Mouse (Mus musculus) lung, postnatal 4 days (tissue): Measurements from ENCODE around the gene Midn.
A peak's percentile ranks its signal among the peaks of the same experiment; 100 is the strongest.

Experiments
- DNase-seq, 2 experiments: peaks; one replicate each; pipeline ENCODE4 v3.0.0; 2021

The Midn gene

DNA sequence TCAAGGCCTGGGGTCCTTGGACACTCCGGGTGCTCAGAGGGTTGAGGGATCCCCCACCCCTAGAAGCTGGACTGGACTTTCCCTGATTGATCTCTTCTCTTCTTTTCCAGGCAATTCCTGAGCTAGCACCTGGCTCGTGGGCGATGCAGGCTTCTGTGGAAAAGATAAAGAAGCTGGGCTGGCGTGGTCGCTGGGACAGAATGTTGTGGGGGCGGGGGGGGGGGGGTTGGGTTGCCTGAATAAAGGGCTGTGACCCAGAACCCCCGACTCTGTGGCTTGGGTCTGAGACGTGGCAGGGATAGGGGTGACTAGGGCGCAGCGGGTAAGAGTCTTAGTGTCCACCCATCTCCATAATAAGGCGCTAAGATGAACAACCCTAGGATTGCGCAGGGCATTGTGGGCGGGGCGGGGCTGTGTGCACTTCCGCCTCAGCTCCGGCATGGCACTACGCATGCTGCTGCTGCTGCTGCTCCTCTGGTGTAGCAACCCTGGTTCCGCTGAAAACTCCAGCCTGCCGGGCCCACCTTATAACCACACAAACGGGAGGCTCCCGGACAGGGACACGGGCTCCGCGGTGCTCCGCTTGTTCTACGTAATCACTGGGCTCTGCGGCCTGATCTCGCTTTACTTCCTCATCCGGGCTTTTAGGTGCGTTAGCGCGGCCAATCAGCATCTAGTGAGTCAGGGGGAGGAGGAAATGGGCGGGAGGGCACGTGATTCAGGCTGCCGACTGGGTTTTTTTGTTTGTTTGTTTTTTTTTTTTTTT lies 24.6 kb downstream of the Midn start, which contains the start of gene 1600002K03Rik:
TSS of gene 1600002K03Rik (plus strand) at position 418 of the 766 bp plus-strand sequence.
- peak; percentile 91 to 92 for DNase-seq

DNA sequence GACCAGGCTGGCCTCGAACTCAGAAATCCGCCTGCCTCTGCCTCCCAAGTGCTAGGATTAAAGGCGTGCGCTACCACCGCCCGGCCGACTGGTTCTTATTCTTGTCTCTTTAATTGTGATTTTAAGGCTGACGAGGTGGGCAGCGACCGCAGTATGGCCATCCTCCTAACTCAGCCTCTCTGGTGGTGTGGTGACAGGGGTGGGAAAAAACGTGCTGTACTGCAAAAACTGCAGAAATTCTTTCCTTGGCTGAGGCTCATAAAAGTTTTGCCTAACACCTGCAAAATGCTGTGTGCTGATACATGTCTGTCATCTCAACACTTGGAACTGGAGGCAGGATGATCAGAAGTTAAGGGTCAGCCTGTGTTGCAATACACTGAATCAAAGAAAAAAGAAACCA lies 25.3 kb downstream of the Midn start:
- DNase-seq, result no peak

GRCm38 (mm10) chr10:80173955-80174640 lies 26.0 kb downstream of the Midn start:
- DNase-seq, result peak in 1 of 2 experiments; percentile 25

DNA sequence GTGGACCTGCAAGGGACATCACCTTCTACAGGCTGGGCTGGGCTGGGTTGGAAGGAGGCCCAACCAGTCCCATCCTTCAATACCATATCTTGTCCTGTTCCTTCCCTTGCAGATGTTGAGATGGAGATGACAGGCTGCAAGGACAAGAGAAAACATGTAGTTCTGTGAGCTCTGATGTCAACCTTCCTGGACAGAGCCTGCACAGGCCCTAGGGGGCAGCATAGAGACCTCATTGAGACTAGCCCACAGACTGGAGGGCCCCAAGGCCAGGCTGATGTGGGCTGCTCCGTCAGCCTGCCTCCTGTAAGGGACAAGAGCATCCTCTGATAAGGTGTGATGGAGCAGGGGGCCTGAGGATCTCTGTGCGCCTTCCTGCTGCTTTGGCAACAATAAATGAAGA lies 26.6 kb downstream of the Midn start:
- peak; percentile 51 to 52 for DNase-seq

- DNase-seq, result peak; percentile 28 to 51
These were observed 27.6 kb downstream of the Midn start for GRCm38 (mm10) chr10:80175536-80176269.

DNA sequence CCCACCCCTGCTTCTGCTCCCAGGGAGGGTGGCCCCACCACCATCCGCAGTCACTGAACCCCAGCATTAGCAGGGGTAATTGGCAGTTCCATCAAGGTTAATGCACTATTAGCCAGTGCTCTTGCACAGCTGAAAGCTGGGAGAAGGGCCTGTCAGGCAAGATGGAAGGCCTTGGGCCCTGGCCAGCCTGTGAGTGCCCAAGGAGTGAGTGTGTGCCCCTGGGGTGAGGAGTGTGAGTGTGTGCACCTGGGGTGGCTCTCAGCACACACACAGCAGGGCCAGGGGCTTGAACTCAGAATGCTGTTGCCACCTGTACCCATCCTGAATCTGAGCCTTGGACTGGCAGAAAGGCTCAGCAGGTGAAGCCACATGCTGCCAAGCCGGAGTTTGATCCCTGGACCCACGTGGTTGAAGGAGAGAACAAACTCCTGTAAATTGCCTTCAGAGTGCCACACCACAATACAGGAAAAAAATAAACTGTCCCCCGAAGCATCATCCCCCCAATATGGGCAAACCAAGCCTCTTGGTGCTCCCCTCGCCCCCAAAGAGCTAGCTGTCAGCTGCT lies 28.3 kb downstream of the Midn start:
- DNase-seq, result peak in 1 of 2 experiments; percentile 21

DNA sequence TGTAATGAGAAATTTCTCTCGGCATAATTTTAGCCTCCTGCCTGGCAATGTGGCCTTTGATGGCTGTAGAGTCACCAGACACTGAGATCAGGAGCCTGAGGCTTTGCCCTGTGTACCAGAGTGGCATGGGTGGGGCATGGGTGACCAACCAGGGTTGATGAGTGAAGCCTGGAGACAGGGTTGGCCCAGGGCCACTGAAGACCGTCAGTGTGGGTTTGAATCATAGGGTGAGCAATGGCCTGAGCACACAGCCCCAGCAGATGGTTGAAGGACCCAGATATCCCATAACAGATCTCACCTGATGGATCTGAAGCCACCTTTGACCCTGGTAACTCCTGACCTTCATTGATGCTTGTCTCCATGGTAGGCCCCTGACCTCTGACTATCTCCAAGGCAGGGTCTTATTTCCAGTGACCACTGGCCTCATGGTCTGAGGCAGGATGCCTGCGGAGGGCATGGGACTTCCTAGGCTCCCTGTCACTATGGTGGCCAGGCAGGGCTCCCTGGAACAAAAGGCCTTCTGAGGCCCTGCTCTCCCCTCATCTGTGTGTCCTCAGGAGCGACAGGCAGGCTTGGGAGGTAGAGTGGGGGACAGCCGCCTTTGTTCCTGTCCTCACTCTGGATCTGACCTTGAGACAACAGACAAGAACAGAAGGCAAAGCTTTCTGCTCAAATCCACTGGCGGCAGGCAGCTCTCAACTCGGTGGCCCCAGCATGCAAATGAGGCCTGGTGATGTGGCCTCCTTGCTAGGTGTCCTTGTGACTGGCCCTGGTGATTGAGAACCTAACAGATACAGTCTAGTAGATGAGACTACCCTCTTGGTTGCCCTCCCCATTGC lies 29.6 kb downstream of the Midn start:
- DNase-seq, result peak in 1 of 2 experiments; percentile 23

- peak; percentile 47 to 72 for DNase-seq
These were observed 31.3 kb downstream of the Midn start, which contains the start of gene Efna2 for GRCm38 (mm10) chr10:80179068-80180051. Gene Efna2, plus strand, starts transcription at chr10:80179482.

DNA sequence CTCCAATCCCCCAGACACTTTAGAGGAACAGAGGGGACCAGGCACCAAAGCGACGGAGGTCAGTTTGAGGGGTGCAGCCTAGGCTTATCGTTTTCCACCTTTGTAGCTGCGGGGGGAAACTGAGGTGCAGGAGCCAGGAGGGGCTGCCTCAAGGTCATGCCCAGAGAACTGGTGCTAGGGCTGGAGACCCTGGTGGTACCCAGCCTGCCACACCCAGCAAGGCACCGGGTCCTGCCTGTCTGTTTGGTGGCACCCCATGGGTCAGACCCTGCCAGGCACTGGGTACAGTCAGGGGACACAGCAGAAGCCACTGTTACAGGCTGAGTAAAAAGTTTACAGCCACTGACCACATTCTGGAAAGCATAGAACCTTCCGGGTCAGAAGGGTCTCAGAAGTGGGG lies 32.2 kb downstream of the Midn start:
- no peak for DNase-seq

DNA sequence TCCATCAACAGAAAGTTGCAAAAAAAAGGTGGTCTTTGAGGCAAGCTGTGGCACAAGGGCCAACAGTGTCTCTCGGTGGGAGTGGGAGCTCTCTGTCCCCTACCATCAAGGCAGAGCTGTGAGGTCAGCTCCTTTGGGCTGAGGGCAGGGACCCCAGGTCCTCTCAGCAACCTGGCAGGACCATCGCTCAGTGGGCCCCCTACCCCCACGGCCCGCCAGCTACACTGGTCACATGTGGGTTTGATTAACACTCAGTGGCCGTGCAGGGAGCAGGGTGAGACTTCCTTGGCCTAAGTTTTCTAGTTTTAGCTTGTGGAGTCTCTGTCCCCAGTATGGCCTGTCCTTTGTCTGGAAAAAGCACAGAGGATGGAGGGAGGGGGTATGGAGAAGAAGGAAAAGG lies 32.8 kb downstream of the Midn start:
- no peak for DNase-seq

DNA sequence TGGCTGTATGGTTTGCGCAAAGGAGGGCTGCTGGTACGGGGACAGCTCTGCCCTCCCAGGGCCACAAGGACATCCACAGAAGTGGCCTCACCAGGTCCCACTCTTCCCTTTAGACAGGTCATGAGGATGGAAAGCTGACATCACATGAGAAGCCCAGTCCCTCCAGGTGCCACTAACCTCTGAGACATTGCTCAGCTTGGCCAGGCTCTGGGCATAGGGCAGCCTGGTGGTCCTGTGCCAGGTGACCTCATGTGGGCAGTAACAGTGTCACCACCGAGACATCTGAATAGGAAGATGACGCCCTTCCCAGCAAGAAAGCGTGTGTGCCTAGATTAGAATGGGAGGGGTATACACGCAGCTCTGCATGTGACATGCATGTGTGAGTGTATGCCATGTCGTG lies 34.5 kb downstream of the Midn start:
- no peak for DNase-seq

- no peak for DNase-seq
These were observed 38.6 kb downstream of the Midn start for GRCm38 (mm10) chr10:80186649-80187048.

DNA sequence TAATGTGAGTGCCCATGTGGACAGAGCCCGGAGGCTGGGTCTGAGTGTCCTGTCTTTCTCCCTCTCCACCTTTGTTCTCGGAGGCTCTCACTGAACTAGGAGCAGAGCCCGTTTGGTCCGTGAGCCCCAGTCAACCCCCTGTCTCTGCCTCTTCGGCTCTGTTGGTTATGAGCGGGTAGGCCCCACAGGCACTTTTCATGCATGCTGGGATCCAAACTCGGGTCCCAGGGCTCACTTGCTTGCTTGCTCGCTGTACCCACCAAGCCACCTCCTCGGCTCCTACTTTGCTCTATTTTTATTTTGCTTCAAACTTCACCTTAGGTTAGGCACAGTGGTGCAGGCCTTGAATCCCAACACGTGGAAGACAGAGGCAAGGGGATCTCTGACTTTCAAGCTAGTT lies 39.7 kb downstream of the Midn start:
- DNase-seq, result no peak

GRCm38 (mm10) chr10:80188453-80189024 lies 40.5 kb downstream of the Midn start:
- DNase-seq, result no peak

DNA sequence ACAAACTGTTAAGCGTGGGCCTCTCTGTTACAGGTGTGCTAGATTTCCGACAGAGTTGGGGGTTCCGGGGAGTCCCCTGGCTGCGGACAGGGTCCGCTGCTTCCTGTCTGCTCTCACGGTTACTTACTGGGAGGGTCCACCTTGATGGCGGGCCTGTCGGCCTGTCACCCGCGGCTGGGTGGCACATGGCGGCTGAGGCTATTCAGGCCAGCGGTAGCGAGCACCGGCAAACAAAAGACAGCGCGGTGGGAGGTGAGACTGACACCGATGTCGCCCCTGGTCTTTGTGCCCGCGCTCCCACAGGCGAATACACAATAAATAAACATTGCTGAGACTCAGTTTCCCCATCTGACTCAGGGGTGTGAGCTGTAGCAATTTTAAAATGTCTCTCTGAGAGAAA lies 41.9 kb downstream of the Midn start:
- DNase-seq, result no peak

DNA sequence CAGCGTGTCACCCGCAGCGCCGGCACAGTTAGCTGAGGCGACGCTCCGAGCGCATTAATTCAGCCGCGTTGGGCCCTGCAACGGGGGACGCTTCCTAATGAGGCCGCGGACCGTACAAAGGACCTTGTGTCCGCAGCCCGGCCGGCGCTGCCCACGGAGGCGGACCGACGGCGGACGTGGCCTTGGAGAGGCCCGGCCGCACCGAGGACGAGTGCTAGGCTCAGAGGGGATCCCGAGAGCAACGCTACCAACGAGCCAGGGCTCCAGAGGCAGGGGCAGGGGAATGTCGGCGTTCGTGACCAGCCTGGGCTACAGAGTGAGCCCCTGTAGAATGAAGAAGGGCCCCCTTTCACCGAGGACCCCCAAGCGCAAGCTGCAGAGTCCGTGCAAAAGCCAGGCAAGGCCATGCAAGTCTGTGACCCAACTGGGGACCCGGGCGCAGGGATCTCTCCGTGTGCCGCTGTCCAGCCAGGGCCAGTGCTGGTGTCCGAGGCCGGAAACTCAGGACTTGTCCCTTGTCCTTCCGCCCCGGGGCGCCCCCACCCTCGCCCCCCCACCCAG lies 42.5 kb downstream of the Midn start:
- peak; percentile 48 to 62 for DNase-seq

DNA sequence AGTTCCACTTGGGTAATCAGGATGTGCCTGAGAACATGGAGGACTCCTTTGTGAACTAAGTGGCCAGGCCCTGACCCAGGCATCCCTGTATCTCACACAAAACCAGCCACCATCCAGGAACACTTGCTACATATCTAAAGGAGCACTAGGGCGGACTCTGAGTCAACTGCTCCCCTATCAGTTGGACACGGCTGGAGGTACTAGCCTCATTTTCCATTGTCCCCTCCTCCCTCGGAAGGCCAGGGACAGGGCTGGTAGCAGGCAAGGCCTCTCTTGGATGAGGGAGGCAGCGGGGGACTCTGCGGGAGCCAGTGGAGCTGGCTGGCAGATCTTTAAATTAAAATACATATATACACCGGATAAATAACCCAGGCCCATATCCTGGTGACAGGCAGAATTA lies 45.9 kb downstream of the Midn start:
- DNase-seq, result peak in 1 of 2 experiments; percentile 14

DNA sequence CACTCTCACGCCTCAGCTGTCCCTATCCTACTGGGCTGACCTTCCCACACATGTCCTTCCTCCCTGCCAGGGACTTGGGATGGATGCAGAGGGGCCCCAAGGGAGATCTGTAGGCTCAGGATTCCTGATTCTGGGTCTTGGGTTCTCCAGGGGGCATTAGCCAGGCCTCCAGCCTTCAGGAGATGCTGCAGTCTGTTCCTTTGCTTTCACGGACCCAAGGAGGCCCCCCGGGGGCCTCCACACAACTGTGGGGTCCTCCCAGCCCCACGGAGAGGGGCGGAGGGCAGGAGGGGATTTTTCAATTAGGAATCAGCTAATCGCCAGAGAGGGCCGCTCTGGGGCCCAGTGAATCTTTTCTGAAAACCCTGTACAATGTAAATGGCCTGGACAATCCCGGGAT lies 46.4 kb downstream of the Midn start:
- DNase-seq, result peak in 1 of 2 experiments; percentile 15

- peak in 1 of 2 experiments; percentile 9 for DNase-seq
These were observed 48.1 kb downstream of the Midn start for GRCm38 (mm10) chr10:80196167-80196566.
